Mouse (Mus musculus) layer of hippocampus, postnatal 14 days (tissue): ENCODE data around the gene Hid1. TPM values are rescaled to one million over a fixed set of nuclear protein-coding genes. Genes with fewer than 3 reads are reported as not detected.

Experiments
- total RNA-seq, 2 experiments: library from RNA; stranded (reverse); gene quantifications; 2 replicates each; pipeline ENCODE4 v1.2.3; 2021

Gene Hid1
- total RNA-seq, 2 experiments from 2014 or later: 90.0 to 94.3 TPM

Other genes with a start within 250 kb of the Hid1 start
- under 1 TPM; 0.35 to 0.76 TPM for gene Cd300lf, start 233.8 kb downstream of the Hid1 start, total RNA-seq
- 10 to 100 TPM; 79.3 to 82.2 TPM for gene Slc9a3r1, start 204.4 kb downstream of the Hid1 start, total RNA-seq
- gene Tmem104, start 180.3 kb downstream of the Hid1 start, total RNA-seq: 10 to 100 TPM; 15.0 to 21.2 TPM
- gene Nat9, start 179.9 kb downstream of the Hid1 start, total RNA-seq: 10 to 100 TPM; 19.3 to 19.9 TPM
- gene Grin2c, start 100.5 kb downstream of the Hid1 start, total RNA-seq: 10 to 100 TPM; 41.7 to 47.0 TPM
- gene Fdxr, start 90.7 kb downstream of the Hid1 start, total RNA-seq: 10 to 100 TPM; 19.4 to 21.3 TPM
- 10 to 100 TPM in 1 of 2 experiments, 1 to 10 TPM in 1; 10.0 to 10.2 TPM for gene Fads6, start 70.1 kb downstream of the Hid1 start, total RNA-seq
- not detected for gene Otop2, start 60.6 kb downstream of the Hid1 start, total RNA-seq
- under 1 TPM; 0.16 to 0.45 TPM for gene Ush1g, start 45.7 kb downstream of the Hid1 start, total RNA-seq
- under 1 TPM; 0.14 to 0.17 TPM for gene Otop3, start 33.0 kb downstream of the Hid1 start, total RNA-seq
- 10 to 100 TPM; 18.6 to 21.3 TPM for gene Cdr2l, start 14.2 kb upstream of the Hid1 start, total RNA-seq
- gene Mrpl58, start 36.0 kb upstream of the Hid1 start, total RNA-seq: 10 to 100 TPM; 95.7 to 96.6 TPM
- gene Atp5h, start 52.2 kb upstream of the Hid1 start, total RNA-seq: 100 to 1,000 TPM; 440 to 460 TPM
- 10 to 100 TPM; 59.0 to 68.3 TPM for gene Kctd2, start 52.4 kb upstream of the Hid1 start, total RNA-seq
- not detected for gene Trim80, start 72.8 kb upstream of the Hid1 start, total RNA-seq
- not detected for gene Slc16a5, start 94.7 kb upstream of the Hid1 start, total RNA-seq
- gene Armc7, start 107.9 kb upstream of the Hid1 start, total RNA-seq: 10 to 100 TPM in 1 of 2 experiments, 1 to 10 TPM in 1; 8.7 to 10.6 TPM
- gene Nt5c, start 124.1 kb upstream of the Hid1 start, total RNA-seq: 10 to 100 TPM; 68.8 to 72.5 TPM
- 100 to 1,000 TPM; 188 to 227 TPM for gene Jpt1, start 146.6 kb upstream of the Hid1 start, total RNA-seq
- gene Sumo2, start 168.5 kb upstream of the Hid1 start, total RNA-seq: 100 to 1,000 TPM; 352 to 361 TPM
- gene Nup85, start 196.7 kb upstream of the Hid1 start, total RNA-seq: 10 to 100 TPM; 43.4 to 47.1 TPM
- 10 to 100 TPM; 53.1 to 56.4 TPM for gene Mrps7, start 236.2 kb upstream of the Hid1 start, total RNA-seq
- 10 to 100 TPM; 57.0 to 69.8 TPM for gene Gga3, start 236.3 kb upstream of the Hid1 start, total RNA-seq
- gene Mif4gd, start 245.2 kb upstream of the Hid1 start, total RNA-seq: 10 to 100 TPM; 22.5 to 23.5 TPM